Mouse (Mus musculus) olfactory bulb, adult 2 months (tissue): ENCODE data around the gene Ano2.

Source experiments
- CTCF ChIP-seq: fragments of 200-500 bp; IDR thresholded peaks from 2 replicates; pipeline ENCODE4 v1.5.1; 2012; ENCODE audit warnings: low read depth, mild to moderate bottlenecking, low read length, moderate library complexity; ENCODE audit not compliant: insufficient read depth
- POLR2A ChIP-seq: fragments of 200-500 bp; IDR thresholded peaks from 2 replicates; pipeline ENCODE4 v1.6.1; 2012; ENCODE audit warnings: mild to moderate bottlenecking, low read depth, low read length, moderate library complexity; ENCODE audit not compliant: insufficient read depth

DNA sequence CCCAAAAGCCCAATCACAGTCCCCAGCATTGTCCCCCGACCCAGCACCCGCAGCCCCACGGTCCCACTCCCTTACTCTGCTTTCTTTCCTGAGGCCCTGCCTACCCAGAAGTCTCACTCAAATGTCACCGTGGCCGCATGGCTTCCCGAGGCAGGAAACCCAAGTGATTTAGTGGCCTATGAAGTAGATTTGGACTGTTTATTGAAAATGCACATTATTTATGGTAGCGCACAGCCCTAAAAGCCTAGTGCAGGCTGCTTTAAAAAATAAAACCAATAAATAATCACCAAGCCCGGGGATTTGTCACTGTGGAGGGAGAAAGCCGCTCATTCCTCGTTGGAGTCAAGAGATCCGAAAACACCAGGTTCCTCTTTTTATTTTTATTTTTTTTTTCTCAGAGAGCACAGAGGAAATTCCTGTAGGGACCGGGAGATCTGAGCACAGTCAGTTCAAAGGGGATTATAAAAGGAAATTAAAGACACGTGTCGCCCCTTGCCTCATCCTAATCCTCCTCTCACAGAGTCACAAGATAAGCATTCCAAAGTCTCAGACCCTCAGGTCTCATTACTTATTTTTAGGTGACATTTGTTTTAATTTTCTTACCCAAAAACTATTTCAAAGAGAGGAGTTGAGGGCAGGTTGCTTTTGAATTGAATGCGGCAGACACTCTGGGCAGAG, 285.7 kb downstream of the Ano2 start:
- TF ChIP-seq CTCF = no peak
- TF ChIP-seq POLR2A = no peak
